Mouse (Mus musculus) embryonic facial prominence, embryonic 14.5 days (tissue): Measurements from ENCODE around the gene Fgf9. TPM values are rescaled to one million over a fixed set of nuclear protein-coding genes. Genes with fewer than 3 reads are reported as not detected.

Source experiments
- ATAC-seq: fragments of 200-750 bp; cut with Nextera tagmentation; 2 replicates; pipeline ENCODE4 v1.8.0; 2017; ENCODE audit warnings: low read depth, moderate number of reproducible peaks, moderate TSS enrichment
- DNase-seq: peaks from one replicate; pipeline ENCODE4 v3.0.0-alpha.2; 2015; ENCODE audit warnings: low spot score
- H3K27ac ChIP-seq: fragments of 300-500 bp; sonication (generic); replicated peaks from 2 replicates; pipeline ENCODE4 v1.5.1; 2014; ENCODE audit warnings: low read depth, mild to moderate bottlenecking, low read length, moderate library complexity
- H3K27me3 ChIP-seq: fragments of 300-500 bp; sonication (generic); replicated peaks from 2 replicates; pipeline ENCODE4 v1.6.1; 2014; ENCODE audit warnings: low read length; ENCODE audit not compliant: control insufficient read depth, insufficient read depth
- H3K36me3 ChIP-seq: fragments of 300-500 bp; sonication (generic); 2 replicates; pipeline ENCODE4 v1.6.1; 2014; ENCODE audit warnings: low read length, mixed read lengths; ENCODE audit not compliant: control insufficient read depth, insufficient read depth
- H3K4me1 ChIP-seq: fragments of 300-500 bp; sonication (generic); 2 replicates; pipeline ENCODE4 v1.6.1; 2014; ENCODE audit warnings: antibody characterized with exemption, low read length; ENCODE audit not compliant: control insufficient read depth, insufficient read depth
- H3K4me2 ChIP-seq: fragments of 300-500 bp; sonication (generic); 2 replicates; pipeline ENCODE4 v1.6.1; 2014; ENCODE audit warnings: low read depth, mild to moderate bottlenecking, low read length, moderate library complexity, mixed read lengths
- H3K4me3 ChIP-seq: fragments of 300-500 bp; sonication (generic); 2 replicates; pipeline ENCODE4 v1.5.1; 2014; ENCODE audit warnings: low read depth, mild to moderate bottlenecking, low read length
- H3K9ac ChIP-seq: fragments of 300-500 bp; sonication (generic); 2 replicates; pipeline ENCODE4 v1.6.1; 2014; ENCODE audit warnings: low read depth, mild to moderate bottlenecking, low read length, moderate library complexity, mixed read lengths
- H3K9me3 ChIP-seq: fragments of 300-500 bp; sonication (generic); 2 replicates; pipeline ENCODE4 v1.6.1; 2016; ENCODE audit warnings: low read length; ENCODE audit not compliant: control insufficient read depth
- WGBS: fragments of 180-500 bp; shearing (Covaris S2); extraction: QIAGEN DNeasy Blood & Tissue Kit; methylation state at CpG from one replicate; pipeline ENCODE4 v1.1.7; 2014; 5-methylcytosine and 5-hydroxymethylcytosine counted together
- polyA plus RNA-seq: library from polyadenylated mRNA; unstranded; fragments of >200 nt; fragmentation: Nextera tagmentation; extraction: Ambion mirVana; gene quantifications from 2 replicates; pipeline ENCODE4 v1.2.1, GENCODE M21; 2014

Gene Fgf9
- polyA plus RNA-seq, 1 experiment from 2014 or later = 7.8 TPM

GRCm38 (mm10) chr14:58076726-58077255, 6.4 kb downstream of the Fgf9 start:
- H3K4me1 ChIP-seq = peaks cover 12% of the 10 kb centered on the region; the same call in 1 of the 2 replicates
- WGBS = 6% methylated on average over 14 of the region's 14 CpGs
- H3K4me2 ChIP-seq = peak overlapping the region; percentile 94
- H3K9ac ChIP-seq = peak overlapping the region; percentile 69
- no peaks in the 10 kb centered on the region for H3K36me3 ChIP-seq
- peak overlapping the region; percentile 29 for H3K27ac ChIP-seq
- H3K9me3 ChIP-seq = no peaks in the 10 kb centered on the region
- H3K27me3 ChIP-seq = peaks cover 68% of the 10 kb centered on the region
- no peak; the same call in 1 of the 2 replicates for ATAC-seq
- peak overlapping the region; percentile 60 for H3K4me3 ChIP-seq
- DNase-seq = no peak

GRCm38 (mm10) chr14:58079471-58079870, 9.1 kb downstream of the Fgf9 start:
- 85% methylated on average over 2 of the region's 2 CpGs for WGBS
- no peak overlapping the region for H3K4me3 ChIP-seq
- ATAC-seq = no peak
- H3K4me1 ChIP-seq = peaks cover 12% of the 10 kb centered on the region; the same call in 1 of the 2 replicates
- peaks cover 43% of the 10 kb centered on the region for H3K27me3 ChIP-seq
- no peaks in the 10 kb centered on the region for H3K36me3 ChIP-seq
- no peak overlapping the region for H3K9ac ChIP-seq
- no peak for DNase-seq
- H3K9me3 ChIP-seq = peaks cover 4% of the 10 kb centered on the region
- H3K27ac ChIP-seq = no peak overlapping the region
- H3K4me2 ChIP-seq = no peak overlapping the region

- Histone ChIP-seq H3K27me3 (peaks cover 18% of the 10 kb centered on the region), H3K9ac (no peak overlapping the region), H3K4me3 (no peak overlapping the region), H3K4me2 (no peak overlapping the region), H3K9me3 (peaks cover 4% of the 10 kb centered on the region), H3K4me1 (no peaks in the 10 kb centered on the region), H3K27ac (no peak overlapping the region), H3K36me3 (no peaks in the 10 kb centered on the region)
- WGBS = 45% methylated on average over 1 of the region's 1 CpGs
- DNase-seq (no peak), ATAC-seq (no peak)
Observed at GRCm38 (mm10) chr14:58081955-58082354, 11.6 kb downstream of the Fgf9 start.

GRCm38 (mm10) chr14:58084240-58084639, 13.9 kb downstream of the Fgf9 start:
- Histone ChIP-seq H3K4me1 (peaks cover 4% of the 10 kb centered on the region; the same call in 1 of the 2 replicates), H3K4me3 (no peak overlapping the region), H3K36me3 (no peaks in the 10 kb centered on the region), H3K9me3 (peaks cover 4% of the 10 kb centered on the region), H3K27me3 (no peaks in the 10 kb centered on the region), H3K9ac (no peak overlapping the region), H3K4me2 (no peak overlapping the region), H3K27ac (no peak overlapping the region)
- 92% methylated on average over 3 of the region's 3 CpGs for WGBS
- DNase-seq = no peak
- no peak for ATAC-seq

- DNase-seq (no peak), ATAC-seq (no peak)
- no peak overlapping the region for H3K27ac ChIP-seq
- H3K4me2 ChIP-seq = no peak overlapping the region
- no peaks in the 10 kb centered on the region for H3K27me3 ChIP-seq
- peaks cover 4% of the 10 kb centered on the region for H3K9me3 ChIP-seq
- H3K9ac ChIP-seq = no peak overlapping the region
- H3K4me1 ChIP-seq = peaks cover 4% of the 10 kb centered on the region; the same call in 1 of the 2 replicates
- 49% methylated on average over 4 of the region's 4 CpGs for WGBS
- H3K4me3 ChIP-seq = no peak overlapping the region
- H3K36me3 ChIP-seq = no peaks in the 10 kb centered on the region
Observed at GRCm38 (mm10) chr14:58087326-58087725, 17.0 kb downstream of the Fgf9 start.

GRCm38 (mm10) chr14:58089486-58089885, 19.1 kb downstream of the Fgf9 start:
- Histone ChIP-seq H3K4me3 (no peak overlapping the region), H3K4me1 (peaks cover 4% of the 10 kb centered on the region; the same call in 1 of the 2 replicates), H3K27me3 (no peaks in the 10 kb centered on the region), H3K4me2 (no peak overlapping the region), H3K9ac (no peak overlapping the region), H3K36me3 (no peaks in the 10 kb centered on the region), H3K9me3 (no peaks in the 10 kb centered on the region), H3K27ac (no peak overlapping the region)
- 80% methylated on average over 5 of the region's 5 CpGs for WGBS
- DNase-seq (no peak), ATAC-seq (0 out of 2 replicates have a peak, but pooled peaks have one; percentile 41)

- no peaks in the 10 kb centered on the region for H3K27me3 ChIP-seq
- H3K27ac ChIP-seq = no peak overlapping the region
- no peaks in the 10 kb centered on the region for H3K36me3 ChIP-seq
- DNase-seq = no peak
- 69% methylated on average over 10 of the region's 10 CpGs for WGBS
- H3K4me3 ChIP-seq = no peak overlapping the region
- peaks cover 4% of the 10 kb centered on the region; the same call in 1 of the 2 replicates for H3K4me1 ChIP-seq
- no peak overlapping the region for H3K9ac ChIP-seq
- no peaks in the 10 kb centered on the region for H3K9me3 ChIP-seq
- ATAC-seq = no peak
- H3K4me2 ChIP-seq = no peak overlapping the region
Observed at GRCm38 (mm10) chr14:58091321-58091720, 21.0 kb downstream of the Fgf9 start.

GRCm38 (mm10) chr14:58099599-58099998, 29.3 kb downstream of the Fgf9 start:
- Histone ChIP-seq H3K4me1 (no peaks in the 10 kb centered on the region), H3K4me3 (no peak overlapping the region), H3K27me3 (no peaks in the 10 kb centered on the region), H3K36me3 (no peaks in the 10 kb centered on the region), H3K4me2 (no peak overlapping the region), H3K9me3 (0 out of 2 replicates have a peak, but pooled peaks cover 5% of the 10 kb centered on the region), H3K9ac (no peak overlapping the region), H3K27ac (no peak overlapping the region)
- WGBS = 69% methylated on average over 8 of the region's 8 CpGs
- ATAC-seq (no peak), DNase-seq (peak; percentile 43)

- Histone ChIP-seq H3K27ac (no peak overlapping the region), H3K27me3 (no peaks in the 10 kb centered on the region), H3K4me1 (no peaks in the 10 kb centered on the region), H3K4me2 (no peak overlapping the region), H3K4me3 (no peak overlapping the region), H3K9me3 (0 out of 2 replicates have a peak, but pooled peaks cover 5% of the 10 kb centered on the region), H3K9ac (no peak overlapping the region), H3K36me3 (no peaks in the 10 kb centered on the region)
- 21% methylated on average over 6 of the region's 6 CpGs for WGBS
- ATAC-seq (no peak), DNase-seq (no peak)
Observed at GRCm38 (mm10) chr14:58101298-58101697, 31.0 kb downstream of the Fgf9 start.
